Mouse (Mus musculus): ENCODE measurements around the gene Gsdma.
"Not testable (repeated sequence)": the region's sequence is repeated elsewhere in the genome, so short reads cannot be mapped to it uniquely, and the experiment has no call there.

Gene Gsdma

GRCm38 (mm10) chr11:98664091-98664490 is at the start of gene Gsdma:
Gene Gsdma, plus strand, starts transcription at chr11:98664351.
- DNase-seq (ENCODE audit: inconsistent age in 2 of 2, low spot score in 1 of 2): no peak

GRCm38 (mm10) chr11:98620791-98621190 is 43.4 kb upstream of the Gsdma start:
- no peak for DNase-seq (ENCODE audit: inconsistent age in 2 of 2, low spot score in 1 of 2)

GRCm38 (mm10) chr11:98623981-98624380 is 40.2 kb upstream of the Gsdma start:
- not testable (repeated sequence) for DNase-seq (ENCODE audit: inconsistent age in 2 of 2, low spot score in 1 of 2)

GRCm38 (mm10) chr11:98624381-98624780 is 39.8 kb upstream of the Gsdma start:
- not testable (repeated sequence) for DNase-seq (ENCODE audit: inconsistent age in 2 of 2, low spot score in 1 of 2)

GRCm38 (mm10) chr11:98625611-98626410 is 38.3 kb upstream of the Gsdma start, which contains the start of the genes Gm12355 and Gsdma3:
Gene Gm12355, minus strand, starts transcription at chr11:98625661.
Gene Gsdma3, plus strand, starts transcription at chr11:98626360.
- DNase-seq (ENCODE audit: inconsistent age in 2 of 2, low spot score in 1 of 2): no peak

- no peak for DNase-seq (ENCODE audit: inconsistent age in 2 of 2, low spot score in 1 of 2)
Measured at GRCm38 (mm10) chr11:98628706-98629105, 35.4 kb upstream of the Gsdma start.

GRCm38 (mm10) chr11:98630646-98631045 is 33.5 kb upstream of the Gsdma start:
- no peak for DNase-seq (ENCODE audit: inconsistent age in 2 of 2, low spot score in 1 of 2)

- DNase-seq (ENCODE audit: inconsistent age in 2 of 2, low spot score in 1 of 2): peak; percentile 27 to 62
Measured at GRCm38 (mm10) chr11:98635312-98635970, 28.7 kb upstream of the Gsdma start.

GRCm38 (mm10) chr11:98637501-98637900 is 26.6 kb upstream of the Gsdma start:
- DNase-seq (ENCODE audit: inconsistent age in 2 of 2, low spot score in 1 of 2): no peak

- no peak for DNase-seq (ENCODE audit: inconsistent age in 2 of 2, low spot score in 1 of 2)
Measured at GRCm38 (mm10) chr11:98640091-98640490, 24.1 kb upstream of the Gsdma start.

- DNase-seq (ENCODE audit: inconsistent age in 2 of 2, low spot score in 1 of 2): no peak
Measured at GRCm38 (mm10) chr11:98644757-98645156, 19.4 kb upstream of the Gsdma start.

- DNase-seq (ENCODE audit: inconsistent age in 2 of 2, low spot score in 1 of 2): no peak
Measured at GRCm38 (mm10) chr11:98645946-98646345, 18.2 kb upstream of the Gsdma start.

- DNase-seq (ENCODE audit: inconsistent age in 2 of 2, low spot score in 1 of 2): no peak
Measured at GRCm38 (mm10) chr11:98646459-98646858, 17.7 kb upstream of the Gsdma start, which contains the start of gene Gsdma2. Gene Gsdma2, plus strand, starts transcription at chr11:98646759.

- DNase-seq (ENCODE audit: inconsistent age in 2 of 2, low spot score in 1 of 2): peak; percentile 53 to 79
Measured at GRCm38 (mm10) chr11:98655076-98655475, 9.1 kb upstream of the Gsdma start.

GRCm38 (mm10) chr11:98660517-98660916 is 3.6 kb upstream of the Gsdma start:
- peak in 1 of 2 experiments; percentile 73 for DNase-seq (ENCODE audit: inconsistent age in 2 of 2, low spot score in 1 of 2)

GRCm38 (mm10) chr11:98668984-98669383 is 4.8 kb downstream of the Gsdma start:
- no peak for DNase-seq (ENCODE audit: inconsistent age in 2 of 2, low spot score in 1 of 2)

- DNase-seq (ENCODE audit: inconsistent age in 2 of 2, low spot score in 1 of 2): no peak
Measured at GRCm38 (mm10) chr11:98671284-98671815, 7.2 kb downstream of the Gsdma start.

- DNase-seq (ENCODE audit: inconsistent age in 2 of 2, low spot score in 1 of 2): peak; percentile 66 to 71
Measured at GRCm38 (mm10) chr11:98671857-98672256, 7.7 kb downstream of the Gsdma start.

- DNase-seq (ENCODE audit: inconsistent age in 2 of 2, low spot score in 1 of 2): no peak
Measured at GRCm38 (mm10) chr11:98672482-98672881, 8.3 kb downstream of the Gsdma start.

- DNase-seq (ENCODE audit: inconsistent age in 2 of 2, low spot score in 1 of 2): peak; percentile 62 to 82
Measured at GRCm38 (mm10) chr11:98673136-98673535, 9.0 kb downstream of the Gsdma start.

GRCm38 (mm10) chr11:98675829-98676363 is 11.7 kb downstream of the Gsdma start:
- DNase-seq (ENCODE audit: inconsistent age in 2 of 2, low spot score in 1 of 2): no peak
